Mouse (Mus musculus) small intestine, adult 2 months (tissue): ENCODE results near the gene Slc36a2. TPM values are rescaled to one million over a fixed set of nuclear protein-coding genes. Genes with fewer than 3 reads are reported as not detected.

Source experiments
- H3K27ac ChIP-seq: fragments of 200-500 bp; 2 replicates; pipeline ENCODE4 v1.5.1; 2012; ENCODE audit warnings: low read depth, low read length, control low read depth, inconsistent platforms; ENCODE audit not compliant: insufficient read depth
- H3K27me3 ChIP-seq: fragments of 200-500 bp; 2 replicates; pipeline ENCODE4 v1.6.1; 2012; ENCODE audit warnings: mild to moderate bottlenecking, moderate library complexity, low read length, inconsistent platforms; ENCODE audit not compliant: control insufficient read depth, insufficient read depth
- H3K36me3 ChIP-seq: fragments of 200-500 bp; 2 replicates; pipeline ENCODE4 v1.6.1; 2012; ENCODE audit warnings: mild to moderate bottlenecking, low read length, control low read depth, inconsistent platforms; ENCODE audit not compliant: control insufficient read depth, insufficient read depth
- H3K4me1 ChIP-seq: fragments of 200-500 bp; 2 replicates; pipeline ENCODE4 v1.6.1; 2012; ENCODE audit warnings: low read length, inconsistent platforms, mixed read lengths; ENCODE audit not compliant: control insufficient read depth, insufficient read depth, insufficient read length
- H3K4me3 ChIP-seq: fragments of 200-500 bp; 2 replicates; pipeline ENCODE4 v1.5.1; 2012; ENCODE audit warnings: low read depth, mild to moderate bottlenecking, control low read depth, inconsistent platforms, low read length, moderate library complexity
- CTCF ChIP-seq: fragments of 200-500 bp; IDR thresholded peaks from 2 replicates; pipeline ENCODE4 v1.5.1; 2012; ENCODE audit warnings: low read depth, mild to moderate bottlenecking, control low read depth, inconsistent platforms, low read length, moderate library complexity, mixed read lengths; ENCODE audit not compliant: insufficient replicate concordance, insufficient read length; ENCODE audit errors: extremely low read depth
- POLR2A ChIP-seq: fragments of 200-500 bp; IDR thresholded peaks from 2 replicates; pipeline ENCODE4 v1.6.1; 2012; ENCODE audit warnings: low read depth, mild to moderate bottlenecking, control low read depth, inconsistent platforms, low read length, moderate library complexity
- WGBS: fragments of 180-500 bp; shearing (Covaris S2); methylation state at CpG from one replicate; pipeline ENCODE4 v1.1.7; 2018; 5-methylcytosine and 5-hydroxymethylcytosine counted together
- polyA plus RNA-seq: library from polyadenylated mRNA; depleted of rRNA; stranded (reverse); fragments of >200 nt; gene quantifications from 2 replicates; pipeline ENCODE4 v1.2.3, GENCODE M21; 2012; rRNA removed

Gene Slc36a2
- polyA plus RNA-seq, 1 experiment = 0.90 TPM

GRCm38 (mm10) chr11:55113209-55113860, 71.5 kb downstream of the Slc36a2 start:
- no peak overlapping the region for H3K4me3 ChIP-seq
- H3K27ac ChIP-seq = 0 out of 2 replicates have a peak overlapping the region, but pooled peaks have one; percentile 19
- H3K36me3 ChIP-seq = peaks cover 2% of the 10 kb centered on the region; the same call in 1 of the 2 replicates
- no peaks in the 10 kb centered on the region for H3K27me3 ChIP-seq
- no peaks in the 10 kb centered on the region for H3K4me1 ChIP-seq
- WGBS = 45% methylated on average over 7 of the region's 7 CpGs
- TF ChIP-seq CTCF = no peak
- TF ChIP-seq POLR2A = no peak; the same call in 1 of the 2 replicates

GRCm38 (mm10) chr11:55110566-55111169, 74.2 kb downstream of the Slc36a2 start:
- Histone ChIP-seq H3K36me3 (peaks cover 2% of the 10 kb centered on the region; the same call in 1 of the 2 replicates), H3K4me3 (no peak overlapping the region), H3K27me3 (no peaks in the 10 kb centered on the region), H3K4me1 (no peaks in the 10 kb centered on the region), H3K27ac (no peak overlapping the region)
- no peak for TF ChIP-seq POLR2A
- TF ChIP-seq CTCF = no peak
- WGBS = 68% methylated on average over 7 of the region's 7 CpGs

- H3K36me3 ChIP-seq = peaks cover 2% of the 10 kb centered on the region; the same call in 1 of the 2 replicates
- no peak overlapping the region for H3K27ac ChIP-seq
- 86% methylated on average over 7 of the region's 7 CpGs for WGBS
- no peaks in the 10 kb centered on the region for H3K27me3 ChIP-seq
- H3K4me3 ChIP-seq = no peak overlapping the region
- TF ChIP-seq POLR2A (no peak), CTCF (no peak)
- no peaks in the 10 kb centered on the region for H3K4me1 ChIP-seq
Observed at GRCm38 (mm10) chr11:55109521-55110300, 75.2 kb downstream of the Slc36a2 start.

Other genes starting within 250 kb of the Slc36a2 start
- gene Tnip1, start 222.2 kb downstream of the Slc36a2 start, polyA plus RNA-seq = 47.9 and 122 TPM in 2 replicates
- gene Anxa6, start 151.6 kb downstream of the Slc36a2 start, polyA plus RNA-seq = 23.1 and 30.1 TPM in 2 replicates
- gene Ccdc69, start 106.9 kb downstream of the Slc36a2 start, polyA plus RNA-seq = 1.1 and 1.7 TPM in 2 replicates
- gene Gm2a, start 87.0 kb downstream of the Slc36a2 start, polyA plus RNA-seq = 16.6 and 24.2 TPM in 2 replicates
- gene Slc36a3, start 33.4 kb downstream of the Slc36a2 start, polyA plus RNA-seq = 0.18 and 0.23 TPM in 2 replicates
- gene Slc36a1, start 19.3 kb upstream of the Slc36a2 start, polyA plus RNA-seq = 48.9 and 96.4 TPM in 2 replicates
- gene Fat2, start 151.5 kb upstream of the Slc36a2 start, polyA plus RNA-seq = 0.03 TPM in 1 of 2 replicates, not detected in the other
- 278 and 350 TPM in 2 replicates for gene Sparc, start 238.1 kb upstream of the Slc36a2 start, polyA plus RNA-seq